Mouse (Mus musculus) brain, adult 2 months (tissue): ENCODE measurements at regions not wholly inside any gene's neighbourhood (a gene's known extent, or its start where the extent isn't known, plus 50 kb on each side); places are given as distances from the start of the nearest gene placed in this dataset.

Experiments used
- DNase-seq: peaks from one replicate; pipeline ENCODE4 v3.0.0; 2011; ENCODE audit warnings: low read depth, low spot score

DNA sequence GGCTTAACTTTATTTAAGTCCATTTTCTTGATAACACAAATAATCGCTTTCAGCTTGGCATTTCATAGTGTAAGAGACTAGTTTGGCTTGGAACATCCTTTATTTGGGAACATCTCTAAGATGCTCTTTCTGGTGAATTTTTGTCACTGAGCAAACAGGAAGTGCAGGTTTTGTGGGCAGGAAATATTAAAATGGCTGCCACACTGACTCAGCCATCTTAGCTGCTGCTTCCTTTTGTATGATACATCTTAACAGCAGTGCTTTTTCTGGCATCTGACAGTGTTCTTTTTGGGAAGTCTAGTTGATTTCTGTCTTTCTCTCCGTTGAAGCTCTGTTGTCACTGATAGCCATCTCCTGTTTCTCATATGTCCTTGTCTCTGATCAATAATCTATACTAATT lies 329.4 kb upstream of the Tet2 start:
- no peak for DNase-seq

DNA sequence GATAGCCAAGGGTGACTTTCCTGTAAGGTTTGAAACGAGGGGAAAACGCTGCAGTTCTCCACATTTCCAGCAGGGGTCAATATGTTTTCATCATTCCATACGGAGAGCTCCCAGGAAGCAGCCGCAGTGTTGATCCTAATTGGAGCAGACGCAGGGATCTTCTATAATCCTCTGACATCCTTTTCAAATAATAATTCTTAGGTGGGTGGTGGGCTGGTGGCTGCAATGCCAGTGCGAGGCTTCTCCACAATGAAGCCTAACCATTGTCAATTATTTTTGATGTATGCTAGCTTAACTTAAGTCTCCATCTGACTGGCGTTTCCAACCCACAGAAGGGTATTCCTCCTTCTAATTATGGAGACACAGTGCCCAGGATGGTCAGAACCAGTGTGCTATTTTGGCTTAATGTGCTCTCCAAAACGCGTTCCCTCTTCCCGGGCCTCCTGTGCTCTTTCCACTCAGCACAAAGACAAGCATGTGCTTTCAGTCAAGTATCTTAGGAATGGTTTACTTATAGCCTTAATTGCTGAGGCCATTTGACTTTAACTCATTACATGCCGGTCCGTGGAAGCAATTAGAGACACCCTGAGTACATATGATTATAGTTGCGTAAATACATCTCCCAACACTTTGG lies 331.6 kb upstream of the Tet2 start:
- DNase-seq, result peak; percentile 88

GRCm38 (mm10) chr3:133877310-133877709 lies 332.4 kb upstream of the Tet2 start:
- peak; percentile 9 for DNase-seq

DNA sequence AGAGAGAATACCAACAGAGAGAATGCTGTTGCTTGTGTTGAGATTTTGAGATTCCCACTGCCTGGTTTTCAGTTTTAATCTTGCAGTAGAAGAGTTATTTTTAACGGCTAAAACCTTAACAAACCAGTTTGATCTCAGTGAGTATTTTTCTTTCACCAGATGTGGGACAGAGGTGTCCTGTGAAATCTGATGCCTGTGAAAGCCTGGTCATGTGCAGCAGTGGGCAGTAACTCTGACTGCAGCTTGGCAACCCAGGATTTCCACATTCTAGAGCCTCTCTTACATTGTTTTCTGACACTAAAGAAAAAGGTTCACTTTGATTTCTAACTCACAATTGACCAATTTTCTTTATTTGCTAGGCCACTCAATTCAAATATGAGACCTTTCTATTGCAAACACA lies 335.7 kb upstream of the Tet2 start:
- DNase-seq, result no peak

GRCm38 (mm10) chr3:133901931-133902330 lies 334.4 kb upstream of the Cxxc4 start:
- peak; percentile 18 for DNase-seq

DNA sequence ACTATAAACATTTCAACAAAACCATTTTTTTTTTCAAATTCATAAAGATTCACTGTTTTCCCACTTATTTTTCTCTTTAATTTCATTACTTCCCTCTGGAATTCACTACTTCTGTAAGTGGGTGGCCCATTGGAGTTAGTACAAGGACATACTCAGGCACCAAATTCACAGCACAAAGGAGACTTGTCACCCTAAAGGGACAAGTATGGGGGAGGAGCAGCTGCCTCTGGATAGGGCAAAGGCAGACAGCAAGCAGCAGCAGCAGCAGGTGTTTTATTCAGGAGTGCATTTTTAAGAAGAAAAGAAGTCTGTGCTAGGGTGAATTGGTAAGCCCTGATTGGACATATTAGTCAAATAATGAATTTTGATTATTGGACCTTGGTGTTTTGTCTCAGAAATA lies 314.1 kb upstream of the Cxxc4 start:
- no peak for DNase-seq

- DNase-seq, result peak; percentile 32
Observed at GRCm38 (mm10) chr3:133965322-133965721, 271.0 kb upstream of the Cxxc4 start.

GRCm38 (mm10) chr3:133968176-133968575 lies 268.1 kb upstream of the Cxxc4 start:
- DNase-seq, result peak; percentile 20

GRCm38 (mm10) chr3:133972774-133973173 lies 263.5 kb upstream of the Cxxc4 start:
- DNase-seq, result no peak

- DNase-seq, result no peak
Observed at GRCm38 (mm10) chr3:133987681-133988080, 248.6 kb upstream of the Cxxc4 start.

GRCm38 (mm10) chr3:133993971-133994370 lies 242.3 kb upstream of the Cxxc4 start:
- DNase-seq, result peak; percentile 50

- DNase-seq, result no peak
Observed at GRCm38 (mm10) chr3:133999965-134000364, 236.3 kb upstream of the Cxxc4 start.

GRCm38 (mm10) chr3:134000595-134000994 lies 235.7 kb upstream of the Cxxc4 start:
- no peak for DNase-seq

DNA sequence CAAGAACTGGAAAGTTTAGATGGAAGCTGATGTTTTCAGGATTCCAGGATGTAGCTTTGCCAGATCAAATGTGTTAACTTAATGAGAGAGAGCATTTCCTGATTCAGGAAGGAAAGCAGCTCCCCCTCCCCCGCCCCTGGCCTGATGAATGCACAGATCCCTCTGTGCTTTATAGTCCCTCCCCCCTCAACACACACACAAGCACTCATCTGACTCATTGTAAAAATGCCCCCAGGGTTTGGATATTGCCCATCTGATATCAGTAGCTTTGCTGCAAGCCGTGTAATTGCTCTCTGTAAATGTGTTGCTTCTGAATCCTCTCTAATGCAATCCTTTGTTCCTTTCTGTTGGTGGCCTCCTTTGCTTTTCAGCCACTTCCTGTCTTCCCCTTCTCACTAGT lies 221.5 kb upstream of the Cxxc4 start:
- DNase-seq, result peak; percentile 36

- DNase-seq, result peak; percentile 7
Observed at GRCm38 (mm10) chr3:134015412-134015811, 220.9 kb upstream of the Cxxc4 start.

DNA sequence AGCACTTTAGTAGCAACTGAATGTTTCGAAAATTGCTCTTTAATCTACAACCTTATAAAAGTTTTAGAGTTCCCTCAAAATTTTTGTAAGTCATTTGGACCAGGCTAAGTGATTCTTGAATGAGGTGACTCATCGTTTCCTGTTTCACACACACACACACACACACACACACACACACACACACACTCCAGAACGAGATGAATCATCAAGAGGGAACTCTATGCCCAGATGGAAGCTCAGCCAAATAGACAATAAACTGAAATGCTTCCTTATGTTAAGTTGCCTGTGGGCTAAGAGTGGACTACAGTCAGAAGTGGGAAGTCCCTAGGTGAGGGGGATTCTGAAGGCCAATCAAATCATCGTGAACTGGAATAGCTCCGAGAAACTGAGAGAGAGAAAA lies 202.4 kb upstream of the Cxxc4 start:
- DNase-seq, result peak; percentile 79

DNA sequence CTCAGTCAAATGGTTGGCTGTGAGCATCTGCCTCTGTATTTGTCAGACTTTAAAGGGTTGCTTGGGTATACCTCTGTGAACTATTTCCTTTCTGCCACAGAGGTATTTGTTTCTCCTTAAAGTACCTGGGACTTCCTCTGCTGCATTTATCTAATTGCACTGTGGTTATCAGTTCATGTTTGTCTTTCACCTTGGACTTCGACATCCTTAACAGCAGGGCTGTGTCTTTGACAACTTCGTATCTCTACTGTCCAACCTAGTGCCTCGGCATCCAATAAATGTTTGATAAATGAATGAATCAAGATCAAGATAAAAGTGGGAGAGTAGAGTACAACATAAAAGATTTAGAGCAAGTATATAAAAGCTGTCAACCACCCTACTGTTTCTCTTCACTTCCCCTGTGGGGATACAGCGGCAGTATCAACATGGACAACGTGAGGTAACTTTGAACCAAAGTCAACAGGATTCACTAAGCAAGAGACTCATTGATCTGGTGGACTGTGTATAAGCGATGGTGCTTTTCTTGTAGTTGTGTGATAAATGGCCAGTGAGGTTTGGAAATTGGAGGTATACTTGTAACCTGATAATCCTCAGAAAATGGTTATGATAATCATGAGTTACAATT lies 199.9 kb upstream of the Cxxc4 start:
- DNase-seq, result no peak

DNA sequence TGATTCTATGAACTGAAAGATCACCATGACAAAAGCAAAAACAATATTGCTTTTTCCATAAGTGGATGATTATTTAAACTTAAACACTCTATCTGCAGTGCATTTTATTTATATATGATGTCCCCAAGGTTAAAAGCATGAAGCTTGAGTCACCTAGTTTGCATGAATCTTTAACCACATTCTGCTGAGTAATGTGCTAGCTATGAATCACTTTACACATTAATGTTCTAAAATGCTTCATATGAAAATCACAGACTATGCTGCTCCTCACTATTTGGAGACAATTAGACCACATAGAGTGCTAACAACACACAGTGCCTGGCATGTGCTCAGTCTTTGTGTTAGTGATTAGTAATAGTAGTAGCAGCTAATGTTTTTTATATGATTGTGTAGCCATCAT lies 185.6 kb upstream of the Cxxc4 start:
- no peak for DNase-seq

GRCm38 (mm10) chr3:134082461-134082860 lies 153.8 kb upstream of the Cxxc4 start:
- no peak for DNase-seq

- peak; percentile 68 for DNase-seq
Observed at GRCm38 (mm10) chr3:134099471-134100125, 136.7 kb upstream of the Cxxc4 start.

DNA sequence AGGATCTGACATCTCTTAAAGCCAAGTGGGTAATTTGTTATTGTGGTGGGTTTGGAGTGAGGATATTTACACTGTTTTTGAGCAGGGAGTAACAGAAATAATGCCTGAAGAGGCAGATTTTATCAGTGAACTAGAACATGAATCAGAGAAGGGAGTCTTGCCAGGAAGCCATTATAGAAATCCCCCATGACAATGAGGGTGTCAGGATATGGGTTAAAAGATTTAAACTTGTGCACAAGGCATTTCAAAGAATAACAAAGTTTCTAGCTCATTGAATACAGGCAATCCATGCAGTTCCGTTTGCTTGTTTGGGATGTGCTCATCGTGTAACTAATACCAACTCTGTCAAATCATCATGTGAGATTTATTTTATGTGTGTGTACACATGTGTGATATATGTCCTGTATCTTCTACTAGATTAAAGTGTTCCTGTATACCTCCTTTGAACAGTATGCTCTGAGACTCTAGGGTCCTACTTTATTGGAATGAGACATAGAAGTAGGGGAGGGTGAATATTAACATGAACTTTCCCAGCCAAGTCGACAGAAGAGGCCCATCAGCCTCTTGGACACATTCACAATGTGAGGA lies 134.0 kb upstream of the Cxxc4 start:
- no peak for DNase-seq

DNA sequence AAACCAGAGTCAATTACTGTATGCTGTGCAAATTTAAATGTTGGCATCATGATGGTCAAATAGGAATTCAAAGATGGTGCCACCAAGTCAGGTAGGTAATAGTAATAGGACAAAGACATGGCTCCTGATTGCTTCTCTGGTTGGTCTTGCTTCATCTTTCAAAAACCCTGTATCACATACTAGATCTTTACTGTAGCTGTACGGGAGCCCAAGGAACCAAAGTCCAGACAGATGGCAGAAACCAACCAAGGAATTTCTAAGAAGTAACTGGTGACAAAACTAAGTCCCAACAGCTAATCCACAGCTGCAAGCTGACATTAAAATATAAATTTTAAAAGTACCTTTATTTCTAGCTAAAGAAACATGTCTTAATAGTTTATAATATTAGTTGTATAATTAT lies 131.7 kb upstream of the Cxxc4 start:
- no peak for DNase-seq

GRCm38 (mm10) chr3:134105112-134105511 lies 131.2 kb upstream of the Cxxc4 start:
- DNase-seq, result no peak
